Mouse (Mus musculus) ES-E14 (cell line): Measurements from ENCODE around the gene Grpr.

Experiments
- CHD2 ChIP-seq: IDR thresholded peaks from 2 replicates; pipeline ENCODE4 v1.6.1; 2014; ENCODE audit warnings: mild to moderate bottlenecking, low read depth, low read length, inconsistent platforms
- HCFC1 ChIP-seq: IDR thresholded peaks from 2 replicates; pipeline ENCODE4 v1.6.1; 2012; ENCODE audit warnings: low read length, inconsistent platforms, borderline replicate concordance; ENCODE audit not compliant: insufficient read depth
- MAFK ChIP-seq: IDR thresholded peaks from 2 replicates; pipeline ENCODE4 v1.6.1; 2014; ENCODE audit warnings: mild to moderate bottlenecking, low read depth, low read length, inconsistent platforms; ENCODE audit not compliant: insufficient read depth
- ZNF384 ChIP-seq: IDR thresholded peaks from 2 replicates; pipeline ENCODE4 v1.6.1; 2012; ENCODE audit warnings: low read depth, low read length, inconsistent platforms

GRCm38 (mm10) chrX:163511766-163512165 lies 37.7 kb downstream of the Grpr start:
- TF ChIP-seq HCFC1 (no peak), CHD2 (no peak), ZNF384 (no peak), MAFK (no peak)
